Mouse (Mus musculus): ENCODE results near the gene Dnaja3.

DNA sequence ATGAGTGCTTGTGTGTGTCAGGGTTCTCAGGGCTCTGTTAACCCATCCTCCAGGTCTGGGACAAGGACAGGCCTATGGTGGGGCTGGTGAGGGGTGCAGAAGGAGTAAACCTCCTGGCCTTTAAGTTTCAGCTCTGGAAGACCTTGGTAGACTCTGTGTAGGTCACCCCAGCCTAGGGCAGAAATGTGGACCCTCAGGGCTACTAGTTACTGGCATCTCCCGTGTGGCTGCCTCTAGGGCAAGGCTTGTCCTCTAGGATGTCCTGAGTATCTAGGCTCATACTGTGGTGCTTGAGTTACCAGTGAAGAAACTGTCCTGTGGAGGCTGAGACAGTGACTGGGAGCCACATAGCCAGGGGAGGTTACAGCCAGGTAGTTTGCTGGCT, 36.3 kb upstream of the Dnaja3 start:
- TF ChIP-seq CTCF (IDR thresholded peaks at IDR 0.05; ENCODE audit: low read depth) (no peak), EP300 (IDR thresholded peaks at IDR 0.05; ENCODE audit: low read depth) (no peak)

All from heart, postnatal 0 days (tissue).